Mouse (Mus musculus) MEL (cell line): Measurements from ENCODE around the gene Tmem116. TPM values are rescaled to one million over a fixed set of nuclear protein-coding genes. Genes with fewer than 3 reads are reported as not detected.

Experiments used
- DNase-seq: peaks from one replicate; pipeline ENCODE4 v3.0.0; 2011; ENCODE audit warnings: low read depth, low spot score
- H3K27ac ChIP-seq: 2 replicates; pipeline ENCODE4 v1.5.1; 2012; ENCODE audit warnings: low read depth, mild to moderate bottlenecking, control low read depth, low read length, moderate library complexity; ENCODE audit not compliant: control insufficient read depth
- H3K27me3 ChIP-seq, 2 experiments: fragments of 150-350 bp in 1 of 2; sonication (generic) in 1 of 2; 2 replicates each; pipeline ENCODE4 v1.6.1; 2012; ENCODE audit warnings: low read length in 2 of 2, mild to moderate bottlenecking in 2 of 2, improper control_type of control experiment in 1 of 2, moderate library complexity in 1 of 2; ENCODE audit not compliant: insufficient read depth in 2 of 2, control insufficient read depth in 1 of 2
- H3K36me3 ChIP-seq, 2 experiments: 2 replicates each; pipeline ENCODE4 v1.6.1; 2012 to 2014; ENCODE audit warnings: low read length in 2 of 2, improper control_type of control experiment in 1 of 2, inconsistent platforms in 1 of 2, mild to moderate bottlenecking in 1 of 2; ENCODE audit not compliant: insufficient read depth in 2 of 2, control insufficient read depth in 1 of 2
- H3K4me1 ChIP-seq, 2 experiments: fragments of 150-350 bp in 1 of 2; sonication (generic) in 1 of 2; 2 replicates each; pipeline ENCODE4 v1.6.1; 2012; ENCODE audit warnings: low read length in 2 of 2, improper control_type of control experiment in 1 of 2, mild to moderate bottlenecking in 1 of 2; ENCODE audit not compliant: insufficient read depth in 2 of 2, control insufficient read depth in 1 of 2
- H3K4me3 ChIP-seq, 2 experiments: fragments of 150-350 bp in 1 of 2; sonication (generic) in 1 of 2; 2 replicates each; pipeline ENCODE4 v1.5.1; 2012; ENCODE audit warnings: low read depth in 2 of 2, low read length in 2 of 2, mild to moderate bottlenecking in 2 of 2, moderate library complexity in 2 of 2, control low read depth in 1 of 2, improper control_type of control experiment in 1 of 2; ENCODE audit not compliant: control insufficient read depth in 1 of 2, insufficient read depth in 1 of 2
- H3K79me2 ChIP-seq: 2 replicates; pipeline ENCODE4 v1.6.1; 2012; ENCODE audit warnings: mild to moderate bottlenecking, low read length, moderate library complexity; ENCODE audit not compliant: control insufficient read depth, poor library complexity, insufficient read depth
- H3K9ac ChIP-seq: 2 replicates; pipeline ENCODE4 v1.6.1; 2012; ENCODE audit warnings: low read depth, mild to moderate bottlenecking, control low read depth, low read length, moderate library complexity; ENCODE audit not compliant: control insufficient read depth, poor library complexity, severe bottlenecking
- H3K9me3 ChIP-seq: fragments of 150-350 bp; sonication (generic); replicated peaks from 2 replicates; pipeline ENCODE4 v1.6.1; 2012; ENCODE audit warnings: mild to moderate bottlenecking, low read length, improper control_type of control experiment, moderate library complexity; ENCODE audit not compliant: insufficient read depth
- CHD1 ChIP-seq: IDR thresholded peaks from 2 replicates; pipeline ENCODE4 v1.6.1; 2012; ENCODE audit warnings: low read depth, mild to moderate bottlenecking, inconsistent platforms, low read length, improper control_type of control experiment
- E2F4 ChIP-seq: IDR thresholded peaks from 2 replicates; pipeline ENCODE4 v1.6.1; 2011; ENCODE audit warnings: low read depth, low read length, improper control_type of control experiment, borderline replicate concordance
- ETS1 ChIP-seq: IDR thresholded peaks from 2 replicates; pipeline ENCODE4 v1.6.1; 2012; ENCODE audit warnings: low read depth, mild to moderate bottlenecking, inconsistent platforms, low read length, improper control_type of control experiment, moderate library complexity
- GATA1 ChIP-seq: IDR thresholded peaks from 2 replicates; pipeline ENCODE4 v1.6.1; 2011; ENCODE audit warnings: low read depth, low read length, improper control_type of control experiment
- HCFC1 ChIP-seq: IDR thresholded peaks from 2 replicates; pipeline ENCODE4 v1.6.1; 2012; ENCODE audit warnings: low read depth, mild to moderate bottlenecking, inconsistent platforms, low read length, improper control_type of control experiment, moderate library complexity
- JUND ChIP-seq: IDR thresholded peaks from 2 replicates; pipeline ENCODE4 v1.6.1; 2011; ENCODE audit warnings: low read depth, mild to moderate bottlenecking, improper control_type of control experiment, low read length
- KAT2A ChIP-seq: conservative IDR thresholded peaks from 2 replicates; pipeline ENCODE4 v1.6.1; 2012; ENCODE audit warnings: low read depth, low read length, improper control_type of control experiment, inconsistent platforms
- MAZ ChIP-seq: IDR thresholded peaks from 2 replicates; pipeline ENCODE4 v1.6.1; 2012; ENCODE audit warnings: low read depth, mild to moderate bottlenecking, inconsistent platforms, low read length, improper control_type of control experiment
- MEF2A ChIP-seq: IDR thresholded peaks from 2 replicates; pipeline ENCODE4 v1.6.1; 2014; ENCODE audit warnings: low read depth, mild to moderate bottlenecking, inconsistent platforms, low read length, improper control_type of control experiment; ENCODE audit not compliant: poor library complexity, insufficient replicate concordance, severe bottlenecking; ENCODE audit errors: extremely low read depth
- MXI1 ChIP-seq: IDR thresholded peaks from 2 replicates; pipeline ENCODE4 v1.6.1; 2011; ENCODE audit warnings: mild to moderate bottlenecking, low read depth, low read length, improper control_type of control experiment
- MYC ChIP-seq: IDR thresholded peaks from 2 replicates; pipeline ENCODE4 v1.6.1; 2011; ENCODE audit warnings: low read depth, mild to moderate bottlenecking, low read length, improper control_type of control experiment, moderate library complexity
- NRF1 ChIP-seq: IDR thresholded peaks from 2 replicates; pipeline ENCODE4 v1.6.1; 2014; ENCODE audit warnings: low read depth, mild to moderate bottlenecking, inconsistent platforms, low read length, improper control_type of control experiment, moderate library complexity; ENCODE audit not compliant: poor library complexity, insufficient read depth, severe bottlenecking
- POLR2AphosphoS2 ChIP-seq: IDR thresholded peaks from 2 replicates; pipeline ENCODE4 v1.6.1; 2011; ENCODE audit warnings: low read length, improper control_type of control experiment
- TBP ChIP-seq: IDR thresholded peaks from 2 replicates; pipeline ENCODE4 v1.8.0; 2011; ENCODE audit warnings: low read depth, low read length, improper control_type of control experiment
- ZC3H11A ChIP-seq: IDR thresholded peaks from 2 replicates; pipeline ENCODE4 v1.6.1; 2012; ENCODE audit warnings: low read depth, mild to moderate bottlenecking, inconsistent platforms, low read length, improper control_type of control experiment
- polyA plus RNA-seq, 2 experiments: library from polyadenylated mRNA; stranded (reverse) in 1 of 2; unstranded in 1 of 2; fragments of >175 nt in 1 of 2; fragments of >200 nt in 1 of 2; gene quantifications; 2 replicates each; pipeline versions ENCODE4 v1.2.1 to v1.2.4; 2012; ENCODE audit warnings: low replicate concordance in 2 of 2, low read depth in 1 of 2; ENCODE audit not compliant: insufficient read length in 2 of 2, insufficient read depth in 1 of 2, missing spikeins in 1 of 2
- total RNA-seq: library from RNA; depleted of rRNA; stranded (reverse); fragments of 300-350 nt; gene quantifications from 2 replicates; pipeline ENCODE4 v1.2.3, GENCODE M21; 2012

The Tmem116 gene
- total and polyA plus RNA-seq, 3 experiments: 1.7 to 2.6 TPM; not detected in 1

DNA sequence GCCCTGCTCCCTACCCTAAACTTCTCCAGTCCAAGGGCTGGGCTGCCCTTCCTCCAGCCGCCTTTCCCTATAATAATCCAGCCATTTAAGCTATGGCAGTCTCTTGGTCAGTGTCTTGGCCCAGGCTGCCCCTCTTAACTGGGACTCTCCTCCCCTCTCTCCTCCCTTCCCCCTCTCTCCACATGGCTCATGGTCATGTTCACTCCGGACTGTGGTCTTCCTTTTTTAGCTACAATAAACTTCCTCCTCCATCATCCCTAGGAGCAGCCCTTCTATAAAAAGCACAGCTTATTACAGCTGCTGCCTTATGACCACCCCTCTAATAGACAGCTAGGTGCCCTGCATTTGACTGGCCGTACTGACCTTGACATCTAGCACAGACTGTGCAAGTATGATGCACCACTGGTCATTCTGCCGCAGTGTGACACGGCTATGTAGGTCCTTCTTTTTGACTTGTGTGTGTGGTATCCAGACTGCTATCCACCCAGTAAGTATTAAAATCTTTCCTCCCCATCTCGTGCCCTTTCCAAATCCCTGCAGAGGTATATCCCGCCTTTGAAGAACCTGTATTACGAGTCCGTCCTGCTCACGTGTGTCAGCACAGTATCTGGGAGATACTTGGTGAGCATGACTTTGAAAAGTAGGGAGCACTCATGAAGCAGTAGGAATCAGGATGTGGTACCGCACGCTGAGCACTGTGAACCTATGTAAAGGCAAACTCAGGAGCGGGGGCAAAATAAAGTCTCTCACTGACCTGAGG is 2.2 kb downstream of the Tmem116 start:
- peak; percentile 10; the same call in 1 of the 2 replicates for TF ChIP-seq POLR2AphosphoS2
- no peak for TF ChIP-seq E2F4
- TF ChIP-seq, all 39 proteins: peak for 1
- H3K36me3 ChIP-seq: peaks cover 0 to 22% of the 10 kb centered on the region in 2 experiments; a peak in 2 of 4 replicates
- H3K79me2 ChIP-seq: peaks cover 20% of the 10 kb centered on the region
- no peak overlapping the region for H3K9ac ChIP-seq
- no peak for DNase-seq
- H3K4me1 ChIP-seq: peaks cover 7 to 23% of the 10 kb centered on the region in 2 experiments
- H3K27ac ChIP-seq: no peak overlapping the region
- H3K4me3 ChIP-seq: no peak overlapping the region
- H3K9me3 ChIP-seq: no peaks in the 10 kb centered on the region
- H3K27me3 ChIP-seq: no peaks in the 10 kb centered on the region

- no peak overlapping the region for H3K27ac ChIP-seq
- no peaks in the 10 kb centered on the region for H3K27me3 ChIP-seq
- peaks cover 7 to 23% of the 10 kb centered on the region in 2 experiments for H3K4me1 ChIP-seq
- H3K79me2 ChIP-seq: peaks cover 20% of the 10 kb centered on the region
- H3K4me3 ChIP-seq: no peak overlapping the region
- DNase-seq: no peak
- no peaks in the 10 kb centered on the region for H3K9me3 ChIP-seq
- no peak for TF ChIP-seq POLR2AphosphoS2
- no peak for TF ChIP-seq MEF2A
- no peak for TF ChIP-seq CHD1
- no peak for TF ChIP-seq MYC
- no peak for TF ChIP-seq MXI1
- TF ChIP-seq NRF1: no peak
- TF ChIP-seq JUND: no peak
- TF ChIP-seq KAT2A: no peak
- no peak for TF ChIP-seq ETS1
- TF ChIP-seq E2F4: no peak
- TF ChIP-seq GATA1: no peak
- no peak for TF ChIP-seq MAZ
- no peak for TF ChIP-seq TBP
- no peak for TF ChIP-seq HCFC1
- TF ChIP-seq ZC3H11A: no peak
- TF ChIP-seq, all 39 proteins: peak for 0
- H3K9ac ChIP-seq: no peak overlapping the region
- H3K36me3 ChIP-seq: peaks cover 0 to 21% of the 10 kb centered on the region in 2 experiments; a peak in 2 of 4 replicates
Measured at GRCm38 (mm10) chr5:121454503-121454782, 2.8 kb downstream of the Tmem116 start.
